Mouse (Mus musculus) duodenum, adult 2 months (tissue): ENCODE data around the gene Tex46. TPM values are rescaled to one million over a fixed set of nuclear protein-coding genes. Genes with fewer than 3 reads are reported as not detected.

Experiments used
- polyA plus RNA-seq: library from polyadenylated mRNA; depleted of rRNA; stranded (reverse); fragments of >200 nt; gene quantifications from 2 replicates; pipeline ENCODE4 v1.2.3, GENCODE M21; 2012; ENCODE audit warnings: low replicate concordance; rRNA removed

Gene Tex46
- not detected in 2 replicates for polyA plus RNA-seq

GRCm38 (mm10) chr4:136610387-136610856 is at the start of gene Tex46:
Gene Tex46 (plus strand): TSS chr4:136610437.

GRCm38 (mm10) chr4:136602568-136602967 is 7.7 kb upstream of the Tex46 start, which contains the start of gene Kdm1a:
Gene Kdm1a (minus strand): TSS chr4:136602723.

GRCm38 (mm10) chr4:136622388-136622787 is 12.2 kb downstream of the Tex46 start, which contains the start of gene Lactbl1:
Gene Lactbl1 (plus strand): TSS chr4:136622621.

Other genes starting within 250 kb of the Tex46 start
- 0.14 TPM in 1 of 2 replicates, not detected in the other for gene Htr1d, start 186.9 kb upstream of the Tex46 start, polyA plus RNA-seq
- gene 6030445D17Rik, start 148.2 kb upstream of the Tex46 start, polyA plus RNA-seq: 0.60 and 1.2 TPM in 2 replicates
- 6.8 and 8.6 TPM in 2 replicates for gene Luzp1, start 140.7 kb upstream of the Tex46 start, polyA plus RNA-seq
- gene Kdm1a, start 7.7 kb upstream of the Tex46 start, polyA plus RNA-seq: 8.6 and 11.2 TPM in 2 replicates
- 0.05 TPM in 1 of 2 replicates, not detected in the other for gene Lactbl1, start 12.2 kb downstream of the Tex46 start, polyA plus RNA-seq
- 21.0 and 58.9 TPM in 2 replicates for gene Ephb2, start 225.6 kb downstream of the Tex46 start, polyA plus RNA-seq